Mouse (Mus musculus): ENCODE data around the gene Gtdc1.

The Gtdc1 gene

DNA sequence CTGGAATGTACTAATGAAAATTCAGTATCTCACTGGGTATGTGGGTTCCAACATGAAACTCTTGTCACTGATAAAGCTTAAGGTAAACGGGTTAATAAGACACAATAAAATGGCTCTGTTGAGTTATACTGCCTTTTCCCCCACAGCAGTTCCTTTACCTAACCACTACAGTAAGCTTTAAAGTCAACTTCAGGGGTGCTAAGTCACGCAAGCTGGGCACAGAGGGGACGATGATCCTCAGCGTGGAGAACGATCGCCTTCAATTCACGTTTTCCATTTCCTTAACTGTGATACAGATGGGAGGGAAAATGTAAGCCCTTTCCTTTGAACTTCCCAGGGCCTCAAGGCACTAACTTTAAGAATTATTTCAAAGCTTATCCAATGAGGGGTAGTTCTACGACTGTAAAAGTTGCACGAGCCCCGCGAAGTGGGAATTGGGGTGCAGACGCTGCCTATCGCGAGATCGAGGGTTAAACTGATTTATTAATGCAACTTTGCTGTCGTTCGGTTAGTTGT is 1.2 kb downstream of the Gtdc1 start:
- in situ Hi-C loops (cut with MboI; ENCODE audit: unreplicated experiment in 2 of 2), result loop anchor here in 1 of 2 experiments (10.0 kb wide), 1 partner anchor 329 kb away; no protein-coding TSS in a partner anchor

DNA sequence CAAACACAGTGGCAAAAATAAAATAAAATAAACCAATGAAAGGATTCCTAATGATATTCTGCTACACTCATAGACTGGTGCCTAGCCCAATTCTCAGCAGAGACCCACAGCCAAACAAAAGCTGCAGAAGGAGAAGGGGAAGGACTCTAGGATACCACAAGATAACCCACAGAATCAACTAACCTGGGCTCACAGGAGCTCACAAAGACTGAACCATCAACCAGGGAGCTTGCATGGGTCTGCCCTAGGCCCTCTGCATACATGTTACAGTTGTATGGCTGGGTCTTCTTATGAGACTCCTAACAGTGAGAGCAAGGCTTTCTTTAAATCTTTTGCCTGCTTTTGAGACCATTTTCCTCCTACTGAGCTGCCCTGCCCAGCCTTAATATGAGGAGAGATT is 2.8 kb downstream of the Gtdc1 start:
- in situ Hi-C loops (cut with MboI; ENCODE audit: unreplicated experiment in 2 of 2), result loop anchor here in 1 of 2 experiments (5.0 to 10.0 kb wide), 2 partner anchors 188 to 330 kb away; no protein-coding TSS in a partner anchor

DNA sequence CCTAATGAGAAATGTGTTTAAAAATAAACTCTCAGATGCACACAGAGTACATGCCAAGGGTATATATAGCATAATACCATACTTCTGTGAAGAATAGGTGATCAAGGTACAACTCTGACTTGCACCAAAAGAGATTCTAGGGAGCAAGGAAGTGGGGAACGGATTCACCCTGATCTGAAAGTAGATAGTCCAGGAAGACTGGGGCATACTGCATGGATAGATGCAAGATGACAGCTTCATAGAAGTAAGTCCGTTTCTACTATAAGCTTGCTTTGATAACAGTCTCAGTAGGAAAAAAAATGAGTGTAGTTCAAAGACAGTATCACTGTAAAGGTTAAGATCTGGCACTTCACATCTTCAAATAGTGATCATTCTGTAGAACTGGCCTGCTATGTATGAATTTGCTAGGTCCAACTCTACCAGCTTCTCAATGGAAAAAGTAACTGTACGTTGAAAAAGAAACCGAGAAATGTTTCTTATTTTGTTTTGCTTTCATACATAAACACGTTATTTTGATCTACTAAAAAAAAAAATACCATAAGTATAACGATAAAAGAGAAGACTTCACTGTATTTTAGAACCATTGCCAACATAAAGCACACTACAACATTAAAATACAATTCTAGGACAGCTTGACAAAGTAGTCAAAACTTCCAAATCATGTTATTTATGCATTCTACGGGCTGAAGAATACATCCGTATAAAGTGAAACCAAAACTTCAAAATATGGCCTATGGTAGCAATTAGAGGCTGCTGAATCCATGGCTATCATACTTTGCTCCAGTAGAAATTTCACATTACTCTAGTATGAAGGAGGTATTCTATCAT is 4.2 kb downstream of the Gtdc1 start:
- in situ Hi-C loops (cut with MboI; ENCODE audit: unreplicated experiment in 2 of 2), result loop anchor here in 1 of 2 experiments (5.0 to 10.0 kb wide), 2 partner anchors 189 to 332 kb away; no protein-coding TSS in a partner anchor

DNA sequence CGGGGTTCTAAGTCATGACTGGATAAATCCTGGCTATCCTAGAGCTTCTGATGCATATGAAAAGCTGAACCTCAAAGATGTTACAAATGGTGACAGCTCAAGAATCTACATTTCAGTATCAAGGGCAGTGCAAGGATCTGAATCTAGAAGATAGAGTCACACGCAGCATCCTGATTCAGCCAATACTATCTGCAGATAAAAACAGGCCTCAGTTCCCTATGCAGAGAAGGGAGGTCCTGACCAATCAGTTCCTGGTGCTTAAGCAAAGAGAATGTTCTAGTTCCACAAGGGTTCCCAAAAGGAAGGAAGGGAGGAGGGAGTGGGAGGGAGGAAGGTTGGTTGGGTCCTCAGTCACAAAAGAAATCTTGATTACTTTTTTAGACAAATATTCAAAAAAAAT is 5.0 kb downstream of the Gtdc1 start:
- in situ Hi-C loops (cut with MboI; ENCODE audit: unreplicated experiment in 2 of 2), result loop anchor here in 1 of 2 experiments (5.0 to 10.0 kb wide), 2 partner anchors 190 to 332 kb away; no protein-coding TSS in a partner anchor

DNA sequence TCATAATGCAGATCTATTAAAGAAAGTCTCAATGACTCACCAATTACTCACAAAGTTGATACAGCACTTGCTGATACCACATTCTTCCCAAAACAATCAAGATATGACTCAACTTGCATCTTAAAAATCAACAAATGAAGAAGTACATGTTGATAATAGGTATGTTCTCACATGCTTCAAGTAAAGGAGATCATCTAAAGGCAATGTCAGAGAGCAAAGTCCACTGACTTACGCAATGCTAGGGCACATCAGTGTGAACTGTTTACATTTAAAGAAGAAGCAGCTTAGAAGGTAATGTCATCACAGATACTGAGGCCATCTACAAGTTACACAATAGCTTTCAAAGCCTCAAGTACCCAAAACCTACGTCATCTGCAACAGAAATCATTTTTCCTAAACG is 7.0 kb downstream of the Gtdc1 start:
- in situ Hi-C loops (cut with MboI; ENCODE audit: unreplicated experiment in 2 of 2), result loop anchor here in 1 of 2 experiments (5.0 to 10.0 kb wide), 2 partner anchors 192 to 334 kb away; no protein-coding TSS in a partner anchor

GRCm38 (mm10) chr2:44919326-44919725 is 8.1 kb downstream of the Gtdc1 start:
- in situ Hi-C loops (cut with MboI; ENCODE audit: unreplicated experiment in 2 of 2), result no loop called here

DNA sequence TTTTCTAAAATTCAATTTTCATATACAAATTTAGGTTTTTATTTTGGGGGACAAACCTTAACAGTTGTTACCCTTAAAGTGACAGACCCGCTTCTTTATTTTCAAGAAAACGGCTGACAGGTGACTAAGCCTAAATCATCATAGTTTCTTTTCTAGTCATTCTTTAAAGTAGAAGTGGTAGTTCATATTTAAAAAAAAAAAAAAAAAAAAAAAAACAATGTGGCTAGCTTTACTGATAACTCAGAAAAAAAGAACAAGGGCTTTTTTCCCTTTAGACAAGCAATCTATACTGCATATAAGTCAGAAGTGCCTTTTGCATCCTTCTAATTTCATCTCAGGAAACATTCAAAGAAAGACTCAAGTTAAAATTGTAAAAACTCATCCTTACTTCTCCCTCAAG is 8.7 kb downstream of the Gtdc1 start:
- in situ Hi-C loops (cut with MboI; ENCODE audit: unreplicated experiment in 2 of 2), result no loop called here

DNA sequence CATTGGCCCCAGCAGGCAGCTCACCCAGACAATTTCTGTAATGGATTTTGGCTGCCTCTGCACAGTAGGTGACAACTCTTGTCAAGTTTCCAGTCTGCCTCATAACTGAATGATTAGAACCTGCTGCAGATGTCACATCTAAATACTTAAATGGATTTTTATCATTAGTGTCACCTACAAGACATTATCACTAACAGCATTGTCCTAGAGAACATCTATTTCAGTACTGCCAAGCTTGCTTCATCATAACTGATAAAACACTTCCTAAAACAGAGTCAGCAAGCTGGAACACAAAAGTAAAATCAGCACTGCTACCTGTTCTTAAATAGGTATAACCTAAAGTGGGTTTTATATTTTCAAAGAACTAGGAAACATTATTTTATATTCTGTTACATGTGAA is 11.2 kb downstream of the Gtdc1 start:
- in situ Hi-C loops (cut with MboI; ENCODE audit: unreplicated experiment in 2 of 2), result no loop called here

DNA sequence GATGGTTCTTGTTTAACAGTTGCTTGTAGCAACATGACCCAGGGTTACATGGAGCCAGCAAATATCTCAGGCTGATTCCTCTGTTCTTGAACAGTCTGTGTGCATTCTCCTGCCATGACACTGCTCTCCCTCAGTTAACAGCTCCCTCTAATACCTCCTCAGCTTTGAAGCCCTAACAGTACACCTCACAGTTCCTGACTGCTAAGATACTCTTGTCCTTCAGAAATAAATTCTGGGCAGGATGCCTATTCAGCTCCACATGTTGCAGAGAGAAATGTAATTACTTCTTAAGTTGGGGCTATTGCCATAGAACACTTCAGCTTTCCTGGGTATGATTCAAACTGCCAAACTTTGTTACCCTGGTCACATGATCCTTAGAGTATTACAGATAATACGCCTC is 29.7 kb downstream of the Gtdc1 start:
- in situ Hi-C loops (cut with MboI; ENCODE audit: unreplicated experiment in 2 of 2), result no loop called here

- in situ Hi-C loops (cut with MboI; ENCODE audit: unreplicated experiment in 2 of 2), result no loop called here
These were observed 53.7 kb downstream of the Gtdc1 start for GRCm38 (mm10) chr2:44873718-44874117.

DNA sequence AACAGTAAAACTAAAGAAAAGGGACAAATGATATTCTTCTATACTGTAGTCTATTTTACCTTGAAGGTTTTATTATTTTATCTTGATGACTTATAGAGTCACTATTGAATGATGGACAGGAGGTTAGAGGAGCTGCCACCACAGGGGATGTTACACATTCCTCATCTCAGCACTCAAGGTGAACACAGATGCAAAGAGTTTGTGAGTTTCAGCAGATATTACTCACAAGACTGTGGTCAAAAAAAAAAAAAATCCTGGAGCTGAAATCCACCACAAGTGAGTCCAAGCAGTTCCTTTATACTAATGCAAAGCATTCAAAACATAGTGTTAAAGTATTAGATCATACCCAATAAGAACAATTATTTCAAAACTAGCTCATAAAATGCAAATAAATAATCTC is 62.7 kb downstream of the Gtdc1 start:
- in situ Hi-C loops (cut with MboI; ENCODE audit: unreplicated experiment in 2 of 2), result no loop called here

DNA sequence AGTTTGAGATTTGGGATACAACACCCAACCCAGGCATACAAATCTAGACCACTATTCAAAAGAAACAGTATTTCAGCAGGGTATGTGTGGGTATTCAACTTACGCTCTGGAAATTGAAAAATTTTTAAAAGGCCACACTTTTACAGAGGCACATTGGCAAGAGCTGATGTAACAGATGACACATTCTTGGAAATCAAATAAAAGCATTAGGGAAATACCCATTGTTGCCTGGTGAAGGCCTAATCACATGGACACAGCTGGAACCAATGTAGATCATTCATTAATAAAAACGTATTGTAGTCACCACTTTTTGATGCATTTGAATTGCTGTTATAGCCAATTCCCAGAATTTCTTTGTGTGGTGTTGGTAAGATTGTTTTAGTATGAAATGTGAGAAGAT is 73.0 kb downstream of the Gtdc1 start:
- in situ Hi-C loops (cut with MboI; ENCODE audit: unreplicated experiment in 2 of 2), result no loop called here

DNA sequence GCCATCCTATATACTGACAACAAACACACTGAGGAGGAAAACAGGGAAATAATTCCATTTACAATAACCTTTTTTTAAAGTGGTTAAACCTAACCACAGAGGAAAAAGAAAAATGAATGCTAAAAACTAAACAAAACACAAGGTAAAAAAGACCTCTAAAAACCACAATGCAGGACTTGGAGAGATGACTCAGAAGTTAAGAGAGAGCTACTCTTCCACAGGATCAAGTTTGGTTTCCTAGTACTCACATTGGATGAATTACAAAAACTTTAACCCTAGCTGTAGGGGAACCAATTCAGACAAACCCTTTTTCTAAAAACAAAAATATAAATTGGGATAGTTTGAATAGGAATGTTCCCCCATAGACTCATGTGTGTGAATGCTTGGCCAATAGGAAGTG is 77.8 kb downstream of the Gtdc1 start:
- in situ Hi-C loops (cut with MboI; ENCODE audit: unreplicated experiment in 2 of 2), result no loop called here

- in situ Hi-C loops (cut with MboI; ENCODE audit: unreplicated experiment in 2 of 2), result no loop called here
These were observed 79.3 kb downstream of the Gtdc1 start for GRCm38 (mm10) chr2:44848156-44848555.

- in situ Hi-C loops (cut with MboI; ENCODE audit: unreplicated experiment in 2 of 2), result no loop called here
These were observed 82.0 kb downstream of the Gtdc1 start for GRCm38 (mm10) chr2:44845424-44845823.

DNA sequence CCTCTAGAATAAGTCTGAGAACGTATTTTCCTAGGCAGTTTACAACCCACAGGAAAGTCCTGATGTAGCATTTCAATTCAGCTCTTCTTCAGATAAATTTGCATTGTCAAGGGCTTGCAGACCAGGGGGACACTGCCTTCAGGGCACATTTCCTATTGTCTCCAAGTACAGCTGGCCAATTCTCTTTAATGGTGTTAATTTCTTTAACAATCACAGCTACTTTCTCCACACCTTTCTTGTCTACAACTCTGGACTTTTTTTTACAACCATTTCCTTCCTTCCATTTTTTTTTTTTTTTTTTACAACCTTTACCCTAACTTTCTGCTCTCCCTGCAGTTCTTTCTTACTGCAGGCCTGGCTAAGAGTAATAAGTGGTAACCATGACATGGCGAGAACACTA is 97.7 kb downstream of the Gtdc1 start:
- in situ Hi-C loops (cut with MboI; ENCODE audit: unreplicated experiment in 2 of 2), result no loop called here

- in situ Hi-C loops (cut with MboI; ENCODE audit: unreplicated experiment in 2 of 2), result no loop called here
These were observed 98.1 kb downstream of the Gtdc1 start for GRCm38 (mm10) chr2:44829346-44829745.

DNA sequence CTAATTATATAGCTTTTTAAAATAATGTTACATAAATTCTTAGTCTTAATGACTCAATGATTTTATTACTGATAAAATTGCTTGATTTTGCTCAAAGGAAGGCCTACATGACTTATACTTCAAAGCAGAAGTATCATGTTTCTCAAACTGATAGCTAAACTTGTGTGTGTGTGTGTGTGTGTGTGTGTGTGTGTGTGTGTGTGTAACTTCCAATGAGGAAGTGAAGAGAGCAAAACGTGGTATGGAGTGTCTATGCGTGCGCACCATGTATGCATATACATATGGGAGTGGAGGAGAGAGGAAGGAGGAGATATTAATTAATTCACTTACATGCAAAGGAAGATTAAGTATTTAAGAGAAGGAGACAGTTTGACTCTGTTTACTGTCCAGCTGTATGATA is 100.8 kb downstream of the Gtdc1 start:
- in situ Hi-C loops (cut with MboI; ENCODE audit: unreplicated experiment in 2 of 2), result no loop called here

GRCm38 (mm10) chr2:44817787-44818186 is 109.7 kb downstream of the Gtdc1 start:
- in situ Hi-C loops (cut with MboI; ENCODE audit: unreplicated experiment in 2 of 2), result no loop called here

DNA sequence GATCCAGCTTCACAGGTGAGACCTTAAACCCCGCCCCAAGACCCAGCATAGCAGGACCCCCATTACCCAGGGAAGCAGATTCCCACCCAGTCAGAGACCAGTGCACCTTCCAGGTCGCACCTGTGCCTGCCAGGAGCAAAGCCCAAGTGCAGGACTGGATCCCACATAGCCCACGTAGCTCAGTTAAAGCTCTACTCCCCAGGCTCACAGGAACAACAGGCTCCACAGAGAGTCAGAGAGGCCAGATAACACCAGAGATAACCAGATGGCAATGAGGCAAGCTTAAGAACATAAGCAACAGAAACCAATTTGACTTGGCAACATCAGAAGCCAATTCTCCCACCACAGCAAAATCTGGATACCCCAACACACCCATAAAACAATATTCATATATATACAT is 113.7 kb downstream of the Gtdc1 start:
- in situ Hi-C loops (cut with MboI; ENCODE audit: unreplicated experiment in 2 of 2), result no loop called here

GRCm38 (mm10) chr2:44804497-44804896 is 123.0 kb downstream of the Gtdc1 start:
- in situ Hi-C loops (cut with MboI; ENCODE audit: unreplicated experiment in 2 of 2), result no loop called here

- in situ Hi-C loops (cut with MboI; ENCODE audit: unreplicated experiment in 2 of 2), result no loop called here
These were observed 126.1 kb downstream of the Gtdc1 start for GRCm38 (mm10) chr2:44801361-44801760.
